32 mouse cellular contexts compared by ENCODE assay signal in the genomic region with DNA sequence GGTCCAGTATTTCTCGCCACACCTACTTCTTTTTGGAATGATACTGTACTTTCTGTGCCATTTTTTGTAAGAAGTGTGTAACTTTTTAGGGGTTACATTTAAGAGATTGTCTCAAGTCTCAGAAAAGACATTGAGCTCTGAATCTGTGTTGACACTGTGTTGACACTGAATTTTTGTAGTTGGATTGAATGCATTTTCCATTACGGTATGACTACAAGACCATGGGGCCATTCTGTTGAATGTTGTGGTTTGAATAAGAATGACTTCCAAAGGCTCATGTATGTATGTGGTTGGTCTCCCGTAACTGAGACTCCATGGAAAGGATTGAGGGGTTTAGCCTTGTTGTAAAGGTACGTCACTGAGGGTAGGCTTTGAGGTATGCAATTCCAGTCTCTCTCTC.
"Had no signal": no experiment of that assay in that cellular context is flagged by ENCODE, and none has a peak within 500 bp of the region (broad histone marks: within the 10 kb centered on the region; RNA-seq: fewer than 3 reads in every experiment).

No protein-coding gene starts in this region.

- H3K9me3 ChIP-seq: limb, embryonic 10.5 days; limb, embryonic 12.5 days; limb, embryonic 13.5 days; limb, embryonic 15.5 days; liver, embryonic 12.5 days; liver, embryonic 13.5 days; liver, embryonic 15.5 days; lung, embryonic 15.5 days; megakaryocyte, embryonic 14.5 days; midbrain, embryonic 10.5 days; midbrain, embryonic 12.5 days; midbrain, embryonic 13.5 days; midbrain, embryonic 15.5 days; neural tube, embryonic 12.5 days had no signal

- ATAC-seq: liver, embryonic 12.5 days; liver, postnatal 0 days; lung, postnatal 0 days; midbrain, embryonic 13.5 days; midbrain, embryonic 15.5 days; midbrain, embryonic 16.5 days had no signal

- H3K4me1 ChIP-seq: limb, embryonic 10.5 days; limb, embryonic 12.5 days; limb, embryonic 13.5 days; limb, embryonic 15.5 days; liver, embryonic 12.5 days; liver, embryonic 13.5 days; liver, embryonic 15.5 days; lung, embryonic 15.5 days; megakaryocyte, embryonic 14.5 days; midbrain, embryonic 10.5 days; midbrain, embryonic 12.5 days; midbrain, embryonic 13.5 days; midbrain, embryonic 15.5 days; neural tube, embryonic 12.5 days had no signal

- H3K36me3 ChIP-seq: limb, embryonic 10.5 days; limb, embryonic 12.5 days; limb, embryonic 13.5 days; limb, embryonic 15.5 days; liver, embryonic 12.5 days; liver, embryonic 13.5 days; liver, embryonic 15.5 days; lung, embryonic 15.5 days; midbrain, embryonic 10.5 days; midbrain, embryonic 12.5 days; midbrain, embryonic 13.5 days; midbrain, embryonic 15.5 days; neural tube, embryonic 12.5 days had no signal

- H3K4me3 ChIP-seq: limb, embryonic 10.5 days; limb, embryonic 12.5 days; limb, embryonic 13.5 days; limb, embryonic 15.5 days; liver, embryonic 12.5 days; liver, embryonic 13.5 days; liver, embryonic 15.5 days; lung, embryonic 15.5 days; megakaryocyte, embryonic 14.5 days; midbrain, embryonic 10.5 days; midbrain, embryonic 12.5 days; midbrain, embryonic 13.5 days; midbrain, embryonic 15.5 days; myocyte; neural tube, embryonic 12.5 days had no signal

- DNase-seq: left cerebral cortex, postnatal 4 days; liver; liver, embryonic 13.5 days; liver, postnatal 0 days; lung, adult 18-20 months; lung, adult 2 months; lung, embryonic 14.5 days; lung, postnatal 10 days; lung, postnatal 14 days; lung, postnatal 36 days; lung, postnatal 4 days; midbrain, embryonic 14.5 days had no signal

- H3K9ac ChIP-seq: limb, embryonic 12.5 days; limb, embryonic 13.5 days; limb, embryonic 15.5 days; liver, embryonic 12.5 days; liver, embryonic 13.5 days; liver, embryonic 14.5 days; liver, embryonic 15.5 days; liver, postnatal 0 days; lung, embryonic 14.5 days; lung, embryonic 15.5 days; midbrain, embryonic 12.5 days; midbrain, embryonic 13.5 days; midbrain, embryonic 15.5 days; neural tube, embryonic 12.5 days had no signal

- H3K4me2 ChIP-seq: limb, embryonic 12.5 days; limb, embryonic 13.5 days; limb, embryonic 15.5 days; liver, embryonic 11.5 days; liver, embryonic 12.5 days; liver, embryonic 13.5 days; liver, embryonic 15.5 days; lung, embryonic 14.5 days; lung, embryonic 15.5 days; midbrain, embryonic 11.5 days; midbrain, embryonic 12.5 days; midbrain, embryonic 13.5 days; midbrain, embryonic 15.5 days; neural tube, embryonic 12.5 days had no signal

- H3K27ac ChIP-seq: limb, embryonic 10.5 days; limb, embryonic 12.5 days; limb, embryonic 13.5 days; limb, embryonic 15.5 days; liver, embryonic 12.5 days; liver, embryonic 13.5 days; liver, embryonic 14.5 days; liver, embryonic 15.5 days; lung, embryonic 15.5 days; macrophage; midbrain, embryonic 10.5 days; midbrain, embryonic 12.5 days; midbrain, embryonic 13.5 days; midbrain, embryonic 15.5 days; neural tube, embryonic 12.5 days had no signal

- H3K27me3 ChIP-seq: limb, embryonic 12.5 days; limb, embryonic 13.5 days; limb, embryonic 15.5 days; liver, embryonic 12.5 days; liver, embryonic 13.5 days; liver, embryonic 15.5 days; lung, embryonic 15.5 days; megakaryocyte, embryonic 14.5 days; midbrain, embryonic 12.5 days; midbrain, embryonic 13.5 days; midbrain, embryonic 15.5 days; neural tube, embryonic 12.5 days had no signal
